Mouse (Mus musculus): ENCODE measurements around the gene Fastkd1. TPM values are rescaled to one million over a fixed set of nuclear protein-coding genes. Genes with fewer than 3 reads are reported as not detected.
"Not testable (repeated sequence)": the region's sequence is repeated elsewhere in the genome, so short reads cannot be mapped to it uniquely, and the experiment has no call there.

The Fastkd1 gene
- polyA plus RNA-seq, 1 experiment from 2014 or later: 15.0 TPM

DNA sequence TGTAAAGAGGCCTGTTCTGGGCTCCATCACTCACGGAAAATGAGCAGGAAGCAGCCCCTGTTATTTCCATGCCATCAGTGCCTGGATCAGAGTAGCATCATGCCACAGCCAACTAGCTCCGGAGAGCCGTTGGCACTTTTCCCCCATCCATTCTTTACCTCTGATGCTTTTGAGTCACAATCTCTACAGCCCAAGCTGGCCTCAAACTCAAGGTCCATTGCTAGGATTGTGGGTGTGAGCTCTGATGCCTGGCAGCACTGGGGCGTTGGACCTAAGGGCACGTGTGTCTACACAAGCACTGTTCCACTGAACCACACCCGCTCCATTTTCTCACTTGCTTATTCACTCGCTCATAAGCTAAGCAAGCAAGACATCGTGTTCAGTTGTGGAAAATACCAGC, 12.9 kb downstream of the Fastkd1 start:
- no peak overlapping the region for H3K9ac ChIP-seq (replicated peaks)
- no peak for ATAC-seq (ENCODE audit: low FRiP score)
- no peaks in the 10 kb centered on the region for H3K27me3 ChIP-seq (replicated peaks)
- no peaks in the 10 kb centered on the region for H3K4me1 ChIP-seq
- peaks cover 66% of the 10 kb centered on the region for H3K36me3 ChIP-seq
- no peak overlapping the region for H3K4me2 ChIP-seq
- H3K9me3 ChIP-seq (replicated peaks): no peaks in the 10 kb centered on the region
- no peak overlapping the region for H3K4me3 ChIP-seq (replicated peaks)
- WGBS: 97% methylated on average over 8 of the region's 8 CpGs
- no peak overlapping the region for H3K27ac ChIP-seq (replicated peaks)

DNA sequence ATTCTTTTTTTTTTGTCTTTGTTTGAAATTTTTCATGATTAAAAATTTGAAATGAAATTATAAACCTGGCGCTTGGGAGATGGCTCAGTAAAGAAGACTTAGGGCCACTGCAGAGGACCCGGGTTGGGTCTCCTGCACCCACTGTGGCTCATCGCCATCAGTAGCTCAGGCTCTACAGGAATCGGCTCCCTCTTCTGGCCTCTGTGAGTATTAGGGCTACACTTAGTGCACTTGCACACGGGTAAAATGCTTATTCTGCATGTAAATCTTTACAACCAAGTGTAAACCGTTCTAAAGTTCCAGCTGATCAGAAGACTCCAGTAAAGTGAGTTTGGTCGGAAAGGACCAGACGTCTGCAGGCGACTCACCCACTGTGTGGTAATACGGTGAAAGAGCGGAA, 19.8 kb downstream of the Fastkd1 start:
- H3K27ac ChIP-seq (replicated peaks): no peak overlapping the region
- H3K4me2 ChIP-seq: no peak overlapping the region
- no peaks in the 10 kb centered on the region for H3K4me1 ChIP-seq
- no peaks in the 10 kb centered on the region for H3K9me3 ChIP-seq (replicated peaks)
- no peaks in the 10 kb centered on the region for H3K27me3 ChIP-seq (replicated peaks)
- peaks cover 73% of the 10 kb centered on the region for H3K36me3 ChIP-seq
- H3K9ac ChIP-seq (replicated peaks): no peak overlapping the region
- WGBS: 96% methylated on average over 11 of the region's 11 CpGs
- H3K4me3 ChIP-seq (replicated peaks): no peak overlapping the region
- no peak for ATAC-seq (ENCODE audit: low FRiP score)

DNA sequence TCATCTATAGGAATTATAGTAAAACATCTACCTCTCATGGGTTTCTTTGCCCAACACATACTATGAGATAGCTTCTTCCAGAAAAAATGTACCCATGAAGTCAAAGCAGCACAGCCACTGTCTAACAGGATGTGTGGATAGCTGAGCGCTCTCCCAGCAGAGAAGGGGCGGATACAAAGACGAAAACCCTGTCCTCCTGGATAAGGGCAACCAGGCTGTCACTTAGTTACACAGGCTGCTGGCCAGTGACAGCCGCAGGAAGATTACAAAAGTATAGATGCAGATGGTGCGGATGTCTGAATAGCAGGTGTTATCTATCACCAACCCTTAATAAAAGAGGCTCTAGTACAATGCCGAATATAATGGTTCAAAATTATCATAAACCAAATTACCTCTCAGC, 22.5 kb downstream of the Fastkd1 start:
- H3K36me3 ChIP-seq: peaks cover 72% of the 10 kb centered on the region
- ATAC-seq (ENCODE audit: low FRiP score): no peak

DNA sequence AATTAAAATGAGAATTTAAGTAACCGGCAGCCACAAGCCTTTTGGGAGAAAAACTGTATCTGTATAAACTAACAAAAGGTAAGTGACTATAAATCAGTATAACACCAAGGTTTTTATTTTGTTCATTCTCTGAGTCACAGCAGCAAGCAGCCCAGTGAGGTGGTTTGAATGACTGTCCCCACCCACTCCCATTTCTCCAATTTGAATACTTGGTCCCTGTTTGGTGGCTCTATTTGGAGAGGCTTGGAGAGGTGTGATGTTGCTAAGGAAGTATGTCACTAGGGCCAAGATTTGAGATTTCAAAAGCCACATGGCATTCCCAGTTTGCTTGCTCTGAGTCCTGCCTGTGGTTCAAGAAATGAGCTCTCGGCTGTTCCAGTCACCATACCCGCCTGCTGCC, 23.1 kb downstream of the Fastkd1 start:
- H3K9me3 ChIP-seq (replicated peaks): no peaks in the 10 kb centered on the region
- H3K27me3 ChIP-seq (replicated peaks): no peaks in the 10 kb centered on the region
- peaks cover 72% of the 10 kb centered on the region for H3K36me3 ChIP-seq
- no peak for ATAC-seq (ENCODE audit: low FRiP score)
- 94% methylated on average over 3 of the region's 3 CpGs for WGBS
- H3K27ac ChIP-seq (replicated peaks): no peak overlapping the region
- no peak overlapping the region for H3K9ac ChIP-seq (replicated peaks)
- no peak overlapping the region for H3K4me3 ChIP-seq (replicated peaks)
- no peak overlapping the region for H3K4me2 ChIP-seq
- no peaks in the 10 kb centered on the region for H3K4me1 ChIP-seq

More for the DNA sequence above, 22.5 kb downstream of the Fastkd1 start:
- H3K27ac ChIP-seq (replicated peaks): no peak overlapping the region
- WGBS: 92% methylated on average over 6 of the region's 6 CpGs
- no peak overlapping the region for H3K4me2 ChIP-seq
- no peaks in the 10 kb centered on the region for H3K9me3 ChIP-seq (replicated peaks)
- H3K4me1 ChIP-seq: no peaks in the 10 kb centered on the region
- no peak overlapping the region for H3K9ac ChIP-seq (replicated peaks)
- H3K27me3 ChIP-seq (replicated peaks): no peaks in the 10 kb centered on the region
- H3K4me3 ChIP-seq (replicated peaks): no peak overlapping the region

DNA sequence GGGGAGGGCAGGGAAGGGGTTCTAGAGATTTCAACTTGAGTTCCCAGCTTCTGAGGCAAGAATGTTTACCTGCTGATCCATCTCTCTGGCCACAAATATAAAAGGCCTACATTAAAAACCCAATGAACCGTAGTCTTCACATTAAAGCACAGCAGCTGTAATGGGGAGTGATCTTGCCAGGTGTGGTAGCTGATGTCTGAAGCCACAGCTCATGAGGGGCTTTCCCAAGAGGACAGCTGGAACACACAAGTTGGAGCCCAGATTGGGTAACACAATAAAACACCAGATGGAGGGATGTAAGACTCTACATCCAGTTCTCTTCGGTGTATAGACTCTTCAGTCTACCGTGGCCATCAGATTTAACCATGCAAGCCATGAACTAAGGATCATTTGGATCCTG, 28.8 kb downstream of the Fastkd1 start:
- peaks cover 26% of the 10 kb centered on the region for H3K36me3 ChIP-seq
- 96% methylated on average over 3 of the region's 3 CpGs for WGBS
- ATAC-seq (ENCODE audit: low FRiP score): no peak
- no peaks in the 10 kb centered on the region for H3K27me3 ChIP-seq (replicated peaks)
- peaks cover 9% of the 10 kb centered on the region for H3K4me1 ChIP-seq
- H3K4me2 ChIP-seq: no peak overlapping the region
- H3K27ac ChIP-seq (replicated peaks): no peak overlapping the region
- H3K9me3 ChIP-seq (replicated peaks): no peaks in the 10 kb centered on the region
- no peak overlapping the region for H3K4me3 ChIP-seq (replicated peaks)
- H3K9ac ChIP-seq (replicated peaks): no peak overlapping the region

DNA sequence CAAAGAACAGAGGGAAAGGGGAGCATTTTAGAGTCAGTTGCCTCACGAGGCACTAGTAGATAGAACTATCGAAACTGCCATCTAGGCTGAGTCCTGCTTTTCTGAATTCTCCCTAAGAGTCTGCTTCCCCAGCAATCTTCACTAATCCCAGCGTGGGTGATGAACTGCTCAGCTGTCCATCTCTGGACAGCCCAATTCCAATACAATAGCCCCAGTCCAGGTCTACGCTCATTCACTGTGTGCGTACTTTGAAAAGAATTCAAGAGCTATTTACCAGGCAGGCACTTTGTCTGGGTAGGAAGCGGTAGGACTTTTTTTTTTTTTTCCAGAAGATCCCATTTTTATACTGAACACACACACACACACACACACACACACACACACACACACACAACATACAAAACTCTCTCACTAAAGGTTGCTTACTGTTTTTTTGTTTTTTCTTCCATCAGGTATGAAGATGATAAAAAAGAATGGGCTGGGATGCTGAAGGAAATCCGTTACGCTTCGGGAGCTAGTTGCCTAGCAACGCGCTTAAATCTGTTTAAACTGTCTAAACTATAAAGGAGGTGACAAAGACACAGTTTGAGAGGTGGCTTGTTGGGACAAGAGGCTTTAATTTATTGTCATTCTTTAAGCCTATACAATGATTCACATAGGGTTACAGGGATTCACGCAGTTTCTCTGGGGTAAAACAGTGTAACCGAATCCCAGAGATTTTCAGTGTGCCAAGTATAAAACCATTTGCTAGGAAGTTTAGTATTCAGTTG, 30.1 kb downstream of the Fastkd1 start:
- Histone ChIP-seq H3K36me3 (peaks cover 19% of the 10 kb centered on the region), H3K9me3 (replicated peaks) (no peaks in the 10 kb centered on the region), H3K4me2 (peak overlapping the region; percentile 22), H3K4me1 (peaks cover 9% of the 10 kb centered on the region), H3K9ac (replicated peaks) (no peak overlapping the region), H3K4me3 (replicated peaks) (peak overlapping the region; percentile 15; the same call in 1 of the 2 replicates), H3K27ac (replicated peaks) (no peak overlapping the region), H3K27me3 (replicated peaks) (no peaks in the 10 kb centered on the region)
- peak; percentile 55; the same call in 1 of the 2 replicates for ATAC-seq (ENCODE audit: low FRiP score)
- 23% methylated on average over 13 of the region's 13 CpGs for WGBS

DNA sequence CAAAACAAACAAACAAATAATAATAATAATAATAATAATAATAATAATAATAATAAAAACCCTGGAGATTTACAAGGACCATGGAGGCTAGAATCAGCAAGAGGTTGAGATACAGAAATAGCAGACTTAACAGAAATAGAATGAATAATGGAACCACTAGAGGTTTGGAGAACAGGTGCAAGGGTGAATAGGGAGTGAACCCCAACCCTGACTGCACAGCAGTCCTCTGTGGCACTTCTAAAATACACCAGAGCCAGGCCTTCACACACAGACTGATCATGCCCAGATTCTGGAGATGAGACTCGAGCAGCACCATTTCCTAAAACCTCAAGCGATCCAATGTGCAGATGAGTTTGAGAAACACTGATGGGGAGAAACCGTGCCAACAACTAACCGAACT, 31.4 kb downstream of the Fastkd1 start:
- no peak overlapping the region for H3K4me2 ChIP-seq
- peaks cover 7% of the 10 kb centered on the region for H3K36me3 ChIP-seq
- peaks cover 9% of the 10 kb centered on the region for H3K4me1 ChIP-seq
- H3K27me3 ChIP-seq (replicated peaks): no peaks in the 10 kb centered on the region
- no peak overlapping the region for H3K9ac ChIP-seq (replicated peaks)
- H3K4me3 ChIP-seq (replicated peaks): no peak overlapping the region
- WGBS: 92% methylated on average over 4 of the region's 4 CpGs
- H3K27ac ChIP-seq (replicated peaks): no peak overlapping the region
- no peak for ATAC-seq (ENCODE audit: low FRiP score)
- H3K9me3 ChIP-seq (replicated peaks): no peaks in the 10 kb centered on the region

DNA sequence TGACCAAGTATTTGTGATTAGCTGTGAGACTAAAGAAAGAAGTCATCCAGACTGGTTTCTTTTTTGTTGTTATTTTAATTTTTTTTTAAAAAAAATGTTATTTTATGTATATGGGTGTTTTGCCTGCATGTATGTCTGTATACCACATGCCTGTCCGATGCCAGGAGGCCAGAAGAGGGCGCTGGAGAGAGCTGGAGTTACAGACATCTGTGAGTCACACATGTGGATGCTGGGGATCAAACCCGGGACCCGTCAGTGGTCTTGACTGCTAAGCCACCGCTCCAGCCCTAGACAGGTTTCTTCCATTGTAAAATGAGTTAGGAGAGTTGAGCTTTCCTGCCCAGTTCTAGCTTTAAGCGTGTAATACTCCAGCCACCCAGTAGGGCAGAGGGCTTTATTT, 33.3 kb downstream of the Fastkd1 start:
- H3K9ac ChIP-seq (replicated peaks): no peak overlapping the region
- H3K36me3 ChIP-seq: no peaks in the 10 kb centered on the region
- H3K27ac ChIP-seq (replicated peaks): no peak overlapping the region
- no peak overlapping the region for H3K4me3 ChIP-seq (replicated peaks)
- ATAC-seq (ENCODE audit: low FRiP score): no peak
- 63% methylated on average over 6 of the region's 6 CpGs for WGBS
- no peaks in the 10 kb centered on the region for H3K27me3 ChIP-seq (replicated peaks)
- no peak overlapping the region for H3K4me2 ChIP-seq
- peaks cover 9% of the 10 kb centered on the region for H3K4me1 ChIP-seq
- H3K9me3 ChIP-seq (replicated peaks): no peaks in the 10 kb centered on the region

DNA sequence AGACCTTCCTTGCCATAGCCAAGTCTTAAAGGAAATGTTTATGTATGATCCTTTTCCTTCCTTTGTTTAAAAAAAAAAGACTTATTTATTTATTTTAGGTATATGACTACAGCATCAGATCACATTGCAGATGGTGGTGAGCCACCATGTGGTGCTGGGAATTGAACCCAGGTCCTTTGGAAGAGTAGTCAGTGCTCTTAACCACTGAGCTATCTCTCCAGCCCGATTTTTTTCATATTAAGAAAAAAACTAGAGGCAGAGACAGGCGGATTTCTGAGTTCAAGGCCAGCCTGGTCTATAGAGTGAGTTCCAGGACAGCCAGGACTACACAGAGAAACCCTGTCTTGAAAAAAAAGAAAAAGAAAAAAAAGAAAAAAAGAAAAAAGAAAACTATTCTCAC, 36.1 kb downstream of the Fastkd1 start:
- H3K9me3 ChIP-seq (replicated peaks); H3K4me2 ChIP-seq; H3K36me3 ChIP-seq; H3K27ac ChIP-seq (replicated peaks); H3K4me1 ChIP-seq; H3K27me3 ChIP-seq (replicated peaks); H3K9ac ChIP-seq (replicated peaks); ATAC-seq (ENCODE audit: low FRiP score); H3K4me3 ChIP-seq (replicated peaks): not testable (repeated sequence)
- 87% methylated on average over 2 of the region's 2 CpGs for WGBS

DNA sequence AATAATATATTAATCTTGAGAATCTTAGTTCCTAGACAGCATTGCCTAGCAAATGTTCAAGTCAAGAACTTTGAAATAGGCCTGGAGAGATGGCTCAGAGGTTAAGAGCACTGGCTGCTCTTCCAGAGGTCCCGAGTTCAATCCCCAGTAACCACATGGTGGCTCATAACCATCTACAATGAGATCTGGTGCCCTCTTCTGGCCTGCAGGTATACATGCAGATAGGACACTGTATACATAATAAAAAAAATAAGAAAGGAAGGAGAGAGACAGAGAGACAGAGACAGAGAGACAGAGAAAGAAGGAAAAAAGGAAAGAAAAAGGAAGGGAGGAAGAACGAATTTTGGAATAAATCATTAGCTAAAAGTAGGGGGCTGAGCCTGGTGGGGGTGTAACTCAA, 36.6 kb downstream of the Fastkd1 start:
- WGBS: 64% methylated on average over 2 of the region's 2 CpGs
- Histone ChIP-seq H3K4me3 (replicated peaks) (no peak overlapping the region), H3K36me3 (no peaks in the 10 kb centered on the region)

DNA sequence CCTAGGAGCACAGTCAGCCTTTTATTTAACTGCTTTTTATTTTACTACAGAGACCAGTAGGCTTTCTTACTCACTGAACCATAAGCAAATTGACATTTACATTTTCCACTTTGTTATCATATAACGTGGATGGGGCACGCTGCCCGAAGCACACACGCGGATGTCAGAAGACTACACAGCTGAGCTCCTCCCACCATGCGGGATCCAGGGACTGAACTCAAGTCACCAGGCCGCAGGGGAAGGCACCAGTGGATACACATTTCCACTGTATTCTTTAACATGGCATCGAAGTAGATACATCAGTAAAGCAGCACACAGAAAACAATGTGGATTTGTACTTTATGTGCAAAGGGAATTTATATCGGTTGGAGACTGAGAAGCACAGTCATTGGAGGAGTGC, 38.0 kb downstream of the Fastkd1 start:
- WGBS: 72% methylated on average over 9 of the region's 9 CpGs
- no peak for ATAC-seq (ENCODE audit: low FRiP score)

More for the DNA sequence above, 36.6 kb downstream of the Fastkd1 start:
- H3K4me2 ChIP-seq: no peak overlapping the region
- H3K4me1 ChIP-seq: no peaks in the 10 kb centered on the region
- no peak for ATAC-seq (ENCODE audit: low FRiP score)
- no peak overlapping the region for H3K27ac ChIP-seq (replicated peaks)
- H3K27me3 ChIP-seq (replicated peaks): no peaks in the 10 kb centered on the region
- no peaks in the 10 kb centered on the region for H3K9me3 ChIP-seq (replicated peaks)
- H3K9ac ChIP-seq (replicated peaks): no peak overlapping the region

DNA sequence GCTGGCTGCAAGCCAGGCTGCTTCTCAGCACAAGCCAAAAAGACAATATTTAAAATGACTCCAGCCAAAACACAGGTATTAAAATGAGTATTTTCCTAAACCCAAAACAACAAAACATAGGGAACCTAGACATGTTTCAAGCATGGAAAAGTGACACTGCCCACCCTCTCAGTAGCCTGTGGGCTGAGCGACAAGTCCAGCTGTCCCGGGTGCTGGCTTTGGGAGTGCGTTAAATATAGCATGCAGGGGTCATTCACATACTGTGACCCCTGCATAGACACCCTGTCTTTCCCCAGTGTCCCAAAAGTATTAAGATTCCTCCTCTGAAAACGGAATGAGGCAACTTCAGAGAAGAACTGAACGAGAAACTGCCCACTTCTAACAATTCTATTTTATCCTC, 39.6 kb downstream of the Fastkd1 start:
- Histone ChIP-seq H3K4me3 (replicated peaks) (no peak overlapping the region), H3K27ac (replicated peaks) (no peak overlapping the region), H3K9ac (replicated peaks) (no peak overlapping the region), H3K9me3 (replicated peaks) (no peaks in the 10 kb centered on the region), H3K27me3 (replicated peaks) (no peaks in the 10 kb centered on the region), H3K36me3 (no peaks in the 10 kb centered on the region), H3K4me2 (no peak overlapping the region), H3K4me1 (no peaks in the 10 kb centered on the region)
- no peak for ATAC-seq (ENCODE audit: low FRiP score)
- WGBS: 72% methylated on average over 5 of the region's 5 CpGs

More for the DNA sequence above, 38.0 kb downstream of the Fastkd1 start:
- Histone ChIP-seq H3K9me3 (replicated peaks) (no peaks in the 10 kb centered on the region), H3K36me3 (no peaks in the 10 kb centered on the region), H3K27me3 (replicated peaks) (no peaks in the 10 kb centered on the region), H3K27ac (replicated peaks) (no peak overlapping the region), H3K4me3 (replicated peaks) (no peak overlapping the region), H3K4me2 (no peak overlapping the region), H3K4me1 (no peaks in the 10 kb centered on the region), H3K9ac (replicated peaks) (no peak overlapping the region)
